Mouse (Mus musculus): Measurements from ENCODE around the gene Emilin1. TPM values are rescaled to one million over a fixed set of nuclear protein-coding genes. Genes with fewer than 3 reads are reported as not detected.

Gene Emilin1
- polyA plus RNA-seq, 1 experiment from 2014 or later, result 8.6 TPM

- H3K27me3 ChIP-seq (replicated peaks; ENCODE audit: control insufficient read depth, insufficient read depth, low read length), result no peaks in the 10 kb centered on the region
- no peak overlapping the region for H3K4me3 ChIP-seq (ENCODE audit: low read depth, low read length)
- no peak overlapping the region for H3K4me2 ChIP-seq (ENCODE audit: low read length)
- H3K9me3 ChIP-seq (replicated peaks; ENCODE audit: control insufficient read depth, low read length), result no peaks in the 10 kb centered on the region
- peaks cover 15% of the 10 kb centered on the region; the same call in 1 of the 2 replicates for H3K4me1 ChIP-seq (ENCODE audit: control insufficient read depth, insufficient read depth, low read length)
- H3K9ac ChIP-seq (ENCODE audit: low read length), result no peak overlapping the region
- 80% methylated on average over 8 of the region's 8 CpGs for WGBS
- no peak for ATAC-seq
- no peaks in the 10 kb centered on the region for H3K36me3 ChIP-seq (ENCODE audit: control insufficient read depth, insufficient read depth, low read length)
- H3K27ac ChIP-seq (ENCODE audit: low read depth, low read length), result no peak overlapping the region
- DNase-seq (ENCODE audit: low spot score), result no peak
Measured at GRCm38 (mm10) chr5:30918691-30919090, 5.5 kb downstream of the Emilin1 start.

GRCm38 (mm10) chr5:30919831-30920614, 6.8 kb downstream of the Emilin1 start:
- Histone ChIP-seq H3K4me3 (ENCODE audit: low read depth, low read length) (no peak overlapping the region), H3K27me3 (replicated peaks; ENCODE audit: control insufficient read depth, insufficient read depth, low read length) (no peaks in the 10 kb centered on the region), H3K9ac (ENCODE audit: low read length) (no peak overlapping the region), H3K4me2 (ENCODE audit: low read length) (no peak overlapping the region), H3K27ac (ENCODE audit: low read depth, low read length) (no peak overlapping the region), H3K36me3 (ENCODE audit: control insufficient read depth, insufficient read depth, low read length) (no peaks in the 10 kb centered on the region), H3K4me1 (ENCODE audit: control insufficient read depth, insufficient read depth, low read length) (peaks cover 15% of the 10 kb centered on the region; the same call in 1 of the 2 replicates), H3K9me3 (replicated peaks; ENCODE audit: control insufficient read depth, low read length) (no peaks in the 10 kb centered on the region)
- 52% methylated on average over 11 of the region's 11 CpGs for WGBS
- ATAC-seq, result no peak
- no peak for DNase-seq (ENCODE audit: low spot score)

DNA sequence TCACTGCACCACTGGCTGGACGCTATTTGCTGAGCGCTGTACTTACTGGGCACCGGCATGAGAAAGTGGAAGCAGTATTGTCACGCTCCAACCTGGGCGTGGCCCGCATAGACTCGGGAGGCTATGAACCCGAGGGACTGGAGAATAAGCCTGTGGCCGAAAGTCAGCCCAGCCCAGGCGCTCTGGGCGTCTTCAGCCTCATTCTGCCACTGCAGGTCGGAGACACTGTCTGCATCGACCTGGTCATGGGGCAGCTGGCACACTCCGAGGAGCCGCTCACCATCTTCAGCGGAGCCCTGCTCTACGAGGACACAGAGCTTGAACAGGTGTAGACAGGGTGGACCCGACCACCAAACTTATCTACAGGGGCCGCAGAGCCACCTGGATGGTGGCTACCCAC, 7.4 kb downstream of the Emilin1 start:
- Histone ChIP-seq H3K9ac (ENCODE audit: low read length) (no peak overlapping the region), H3K4me1 (ENCODE audit: control insufficient read depth, insufficient read depth, low read length) (peaks cover 15% of the 10 kb centered on the region; the same call in 1 of the 2 replicates), H3K4me2 (ENCODE audit: low read length) (peak overlapping the region; percentile 80; the same call in 1 of the 2 replicates), H3K9me3 (replicated peaks; ENCODE audit: control insufficient read depth, low read length) (no peaks in the 10 kb centered on the region), H3K4me3 (ENCODE audit: low read depth, low read length) (0 out of 2 replicates have a peak overlapping the region, but pooled peaks have one; percentile 5), H3K27me3 (replicated peaks; ENCODE audit: control insufficient read depth, insufficient read depth, low read length) (no peaks in the 10 kb centered on the region), H3K27ac (ENCODE audit: low read depth, low read length) (no peak overlapping the region), H3K36me3 (ENCODE audit: control insufficient read depth, insufficient read depth, low read length) (no peaks in the 10 kb centered on the region)
- 63% methylated on average over 19 of the region's 19 CpGs for WGBS
- no peak for DNase-seq (ENCODE audit: low spot score)
- ATAC-seq, result no peak

DNA sequence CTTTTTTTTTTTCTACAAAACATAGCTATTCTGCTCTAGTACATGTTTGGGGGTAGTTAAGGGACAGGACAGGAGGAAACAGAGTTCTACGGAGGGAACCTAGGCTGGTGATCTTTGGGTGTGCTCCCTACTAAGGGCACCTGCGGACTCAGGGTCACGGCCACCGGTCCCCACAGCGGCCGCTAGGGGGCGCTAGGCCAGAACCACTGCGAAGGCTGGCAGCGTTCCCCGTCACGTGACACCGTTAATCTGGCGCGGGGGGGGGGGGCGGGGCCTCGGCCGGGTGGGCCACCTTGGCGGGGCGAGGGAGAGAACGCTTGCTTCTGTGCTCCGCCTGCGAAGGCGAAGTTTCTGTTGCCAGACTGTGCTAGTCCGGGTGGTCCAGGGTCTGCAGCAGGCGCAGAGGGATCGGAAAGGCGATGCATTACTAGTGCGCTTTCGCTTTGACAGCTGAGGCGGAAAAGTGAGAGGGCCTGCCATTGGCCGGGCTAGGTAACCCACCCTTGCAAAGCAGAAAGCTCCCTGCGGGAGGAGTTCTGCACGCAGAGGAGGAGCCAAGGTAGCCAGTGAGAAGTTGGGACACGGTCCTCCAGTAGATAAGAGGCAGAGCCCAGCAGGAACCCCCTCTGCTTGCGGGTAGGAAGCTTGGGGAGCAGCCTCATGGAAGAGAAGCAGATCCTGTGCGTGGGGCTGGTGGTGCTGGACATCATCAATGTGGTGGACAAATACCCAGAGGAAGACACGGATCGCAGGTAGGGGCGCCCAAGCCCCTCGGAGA, 8.2 kb downstream of the Emilin1 start, which contains the start of gene Khk:
Gene Khk (plus strand): TSS at position 176 of the 778 bp plus-strand sequence.
- peak; percentile 90 for DNase-seq (ENCODE audit: low spot score)
- H3K9ac ChIP-seq (ENCODE audit: low read length), result peak within 1 kb of the TSS; percentile 59
- no peaks in the 10 kb centered on the region for H3K27me3 ChIP-seq (replicated peaks; ENCODE audit: control insufficient read depth, insufficient read depth, low read length)
- H3K4me1 ChIP-seq (ENCODE audit: control insufficient read depth, insufficient read depth, low read length), result peaks cover 13% of the 10 kb centered on the region; the same call in 1 of the 2 replicates
- H3K36me3 ChIP-seq (ENCODE audit: control insufficient read depth, insufficient read depth, low read length), result no peaks in the 10 kb centered on the region
- 1% methylated on average over 40 of the region's 40 CpGs for WGBS
- peak within 1 kb of the TSS; percentile 80 for H3K4me2 ChIP-seq (ENCODE audit: low read length)
- H3K27ac ChIP-seq (ENCODE audit: low read depth, low read length), result peak within 1 kb of the TSS; percentile 58
- no peaks in the 10 kb centered on the region for H3K9me3 ChIP-seq (replicated peaks; ENCODE audit: control insufficient read depth, low read length)
- peak; percentile 75 for ATAC-seq
- peak within 1 kb of the TSS; percentile 43 for H3K4me3 ChIP-seq (ENCODE audit: low read depth, low read length)

DNA sequence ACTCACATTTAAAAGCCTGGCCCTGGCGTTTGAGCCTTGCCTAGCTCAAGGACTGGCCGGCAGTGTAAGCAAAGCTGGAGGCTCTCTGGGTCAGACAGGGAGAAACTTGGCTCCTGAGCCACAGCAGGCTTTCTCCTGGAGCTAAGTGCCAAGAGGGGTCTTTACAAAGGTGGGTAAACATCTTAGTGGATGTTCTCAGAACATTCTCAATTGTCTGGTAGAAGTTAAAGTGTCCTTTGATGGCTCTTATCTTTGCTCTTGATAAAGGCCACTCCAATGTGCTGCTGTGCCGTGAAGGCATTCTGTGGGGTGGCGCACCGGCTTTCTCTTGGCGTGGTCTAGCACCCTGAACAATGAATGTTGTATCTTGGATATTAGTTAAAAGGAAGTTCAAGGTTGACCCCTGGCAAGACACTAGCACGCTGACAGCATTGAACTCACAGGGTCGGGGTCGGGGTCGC, 9.4 kb downstream of the Emilin1 start:
- DNase-seq (ENCODE audit: low spot score) (no peak), ATAC-seq (no peak)
- WGBS, result 74% methylated on average over 10 of the region's 10 CpGs
- Histone ChIP-seq H3K36me3 (ENCODE audit: control insufficient read depth, insufficient read depth, low read length) (no peaks in the 10 kb centered on the region), H3K9ac (ENCODE audit: low read length) (no peak overlapping the region), H3K4me3 (ENCODE audit: low read depth, low read length) (no peak overlapping the region), H3K9me3 (replicated peaks; ENCODE audit: control insufficient read depth, low read length) (no peaks in the 10 kb centered on the region), H3K27ac (ENCODE audit: low read depth, low read length) (no peak overlapping the region), H3K27me3 (replicated peaks; ENCODE audit: control insufficient read depth, insufficient read depth, low read length) (no peaks in the 10 kb centered on the region), H3K4me2 (ENCODE audit: low read length) (peak overlapping the region; percentile 80; the same call in 1 of the 2 replicates), H3K4me1 (ENCODE audit: control insufficient read depth, insufficient read depth, low read length) (peaks cover 13% of the 10 kb centered on the region; the same call in 1 of the 2 replicates)

DNA sequence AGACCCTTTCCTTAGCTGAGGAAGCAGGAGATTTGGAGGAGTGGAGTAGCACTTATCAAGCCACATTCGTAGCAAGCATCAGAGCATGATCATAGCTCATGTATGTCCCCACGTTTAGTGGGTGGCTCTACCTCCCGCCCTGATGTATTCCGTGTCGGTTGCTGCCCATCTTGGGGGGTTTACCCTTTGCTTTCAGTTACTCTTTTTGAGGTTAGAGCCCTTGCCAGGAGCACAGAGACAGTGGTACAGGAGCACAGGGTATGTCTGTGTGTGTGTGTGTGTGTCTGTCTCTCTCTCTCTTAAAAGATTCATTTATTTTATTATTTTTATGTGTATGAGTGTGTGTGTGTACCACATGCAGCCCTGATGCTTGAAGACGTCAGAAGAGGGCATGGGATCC, 9.9 kb downstream of the Emilin1 start:
- Histone ChIP-seq H3K27me3 (replicated peaks; ENCODE audit: control insufficient read depth, insufficient read depth, low read length) (no peaks in the 10 kb centered on the region), H3K9me3 (replicated peaks; ENCODE audit: control insufficient read depth, low read length) (no peaks in the 10 kb centered on the region), H3K36me3 (ENCODE audit: control insufficient read depth, insufficient read depth, low read length) (no peaks in the 10 kb centered on the region), H3K9ac (ENCODE audit: low read length) (no peak overlapping the region), H3K4me3 (ENCODE audit: low read depth, low read length) (no peak overlapping the region), H3K4me1 (ENCODE audit: control insufficient read depth, insufficient read depth, low read length) (peaks cover 13% of the 10 kb centered on the region; the same call in 1 of the 2 replicates), H3K27ac (ENCODE audit: low read depth, low read length) (no peak overlapping the region), H3K4me2 (ENCODE audit: low read length) (no peak overlapping the region)
- no peak for ATAC-seq
- 85% methylated on average over 6 of the region's 6 CpGs for WGBS
- DNase-seq (ENCODE audit: low spot score), result no peak

- WGBS, result 78% methylated on average over 8 of the region's 8 CpGs
- Histone ChIP-seq H3K9ac (ENCODE audit: low read length) (no peak overlapping the region), H3K4me3 (ENCODE audit: low read depth, low read length) (no peak overlapping the region), H3K4me1 (ENCODE audit: control insufficient read depth, insufficient read depth, low read length) (peaks cover 13% of the 10 kb centered on the region; the same call in 1 of the 2 replicates), H3K27me3 (replicated peaks; ENCODE audit: control insufficient read depth, insufficient read depth, low read length) (no peaks in the 10 kb centered on the region), H3K9me3 (replicated peaks; ENCODE audit: control insufficient read depth, low read length) (no peaks in the 10 kb centered on the region), H3K27ac (ENCODE audit: low read depth, low read length) (no peak overlapping the region), H3K4me2 (ENCODE audit: low read length) (no peak overlapping the region), H3K36me3 (ENCODE audit: control insufficient read depth, insufficient read depth, low read length) (no peaks in the 10 kb centered on the region)
- ATAC-seq (no peak), DNase-seq (ENCODE audit: low spot score) (no peak)
Measured at GRCm38 (mm10) chr5:30924614-30925013, 11.4 kb downstream of the Emilin1 start.

DNA sequence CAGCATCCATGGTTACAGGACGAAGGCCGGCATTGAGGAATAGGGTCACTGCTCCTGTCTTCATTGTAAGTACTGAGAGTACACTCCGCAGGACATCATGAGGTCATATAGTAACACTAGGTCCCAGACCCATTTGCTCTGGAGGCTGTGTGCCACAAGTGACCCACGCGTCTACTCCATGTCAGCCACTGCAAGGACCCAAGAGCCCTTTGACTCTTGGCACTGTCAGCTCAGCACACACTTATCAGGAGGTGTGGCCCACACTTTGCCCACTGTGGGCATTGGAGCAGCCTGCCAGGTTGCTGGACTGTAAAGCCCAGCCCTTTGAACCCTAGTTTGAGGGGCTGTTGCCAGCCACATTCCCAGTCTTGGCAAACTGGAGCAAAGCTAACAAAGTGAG, 12.0 kb downstream of the Emilin1 start:
- WGBS, result 94% methylated on average over 5 of the region's 5 CpGs
- Histone ChIP-seq H3K4me1 (ENCODE audit: control insufficient read depth, insufficient read depth, low read length) (peaks cover 13% of the 10 kb centered on the region; the same call in 1 of the 2 replicates), H3K9ac (ENCODE audit: low read length) (no peak overlapping the region), H3K27me3 (replicated peaks; ENCODE audit: control insufficient read depth, insufficient read depth, low read length) (no peaks in the 10 kb centered on the region), H3K9me3 (replicated peaks; ENCODE audit: control insufficient read depth, low read length) (no peaks in the 10 kb centered on the region), H3K27ac (ENCODE audit: low read depth, low read length) (no peak overlapping the region), H3K36me3 (ENCODE audit: control insufficient read depth, insufficient read depth, low read length) (no peaks in the 10 kb centered on the region), H3K4me3 (ENCODE audit: low read depth, low read length) (no peak overlapping the region), H3K4me2 (ENCODE audit: low read length) (no peak overlapping the region)
- DNase-seq (ENCODE audit: low spot score) (no peak), ATAC-seq (no peak)
